Mouse (Mus musculus): ENCODE measurements around the gene Hmga1b. TPM values are rescaled to one million over a fixed set of nuclear protein-coding genes. Genes with fewer than 3 reads are reported as not detected.

Gene Hmga1b
- polyA plus RNA-seq, 1 experiment from 2014 or later, result 5.4 TPM

Other genes with a start within 250 kb of the Hmga1b start
- 1.2 and 1.9 TPM in 2 replicates for gene Gcgr, start 232.1 kb upstream of the Hmga1b start, polyA plus RNA-seq (2014; fragmentation: Nextera tagmentation; extraction: Ambion mirVana)
- gene Mcrip1, start 213.1 kb upstream of the Hmga1b start, polyA plus RNA-seq (2014; fragmentation: Nextera tagmentation; extraction: Ambion mirVana), result 229 and 239 TPM in 2 replicates
- not detected in 2 replicates for gene Ppp1r27, start 211.7 kb upstream of the Hmga1b start, polyA plus RNA-seq (2014; fragmentation: Nextera tagmentation; extraction: Ambion mirVana)
- 768 and 850 TPM in 2 replicates for gene P4hb, start 189.5 kb upstream of the Hmga1b start, polyA plus RNA-seq (2014; fragmentation: Nextera tagmentation; extraction: Ambion mirVana)
- gene Arhgdia, start 181.2 kb upstream of the Hmga1b start, polyA plus RNA-seq (2014; fragmentation: Nextera tagmentation; extraction: Ambion mirVana), result 575 and 578 TPM in 2 replicates
- gene Alyref, start 164.4 kb upstream of the Hmga1b start, polyA plus RNA-seq (2014; fragmentation: Nextera tagmentation; extraction: Ambion mirVana), result 314 and 411 TPM in 2 replicates
- 234 and 267 TPM in 2 replicates for gene Anapc11, start 164.4 kb upstream of the Hmga1b start, polyA plus RNA-seq (2014; fragmentation: Nextera tagmentation; extraction: Ambion mirVana)
- 13.0 and 13.7 TPM in 2 replicates for gene Npb, start 154.3 kb upstream of the Hmga1b start, polyA plus RNA-seq (2014; fragmentation: Nextera tagmentation; extraction: Ambion mirVana)
- gene Pcyt2, start 144.9 kb upstream of the Hmga1b start, polyA plus RNA-seq (2014; fragmentation: Nextera tagmentation; extraction: Ambion mirVana), result 119 and 135 TPM in 2 replicates
- 31.1 and 36.1 TPM in 2 replicates for gene Sirt7, start 137.6 kb upstream of the Hmga1b start, polyA plus RNA-seq (2014; fragmentation: Nextera tagmentation; extraction: Ambion mirVana)
- gene Mafg, start 129.2 kb upstream of the Hmga1b start, polyA plus RNA-seq (2014; fragmentation: Nextera tagmentation; extraction: Ambion mirVana), result 21.2 and 25.0 TPM in 2 replicates
- gene Pycr1, start 119.0 kb upstream of the Hmga1b start, polyA plus RNA-seq (2014; fragmentation: Nextera tagmentation; extraction: Ambion mirVana), result 28.1 and 28.6 TPM in 2 replicates
- not detected in 2 replicates for gene Myadml2, start 114.6 kb upstream of the Hmga1b start, polyA plus RNA-seq (2014; fragmentation: Nextera tagmentation; extraction: Ambion mirVana)
- 14.0 and 14.2 TPM in 2 replicates for gene Notum, start 101.6 kb upstream of the Hmga1b start, polyA plus RNA-seq (2014; fragmentation: Nextera tagmentation; extraction: Ambion mirVana)
- 115 and 116 TPM in 2 replicates for gene Aspscr1, start 89.8 kb upstream of the Hmga1b start, polyA plus RNA-seq (2014; fragmentation: Nextera tagmentation; extraction: Ambion mirVana)
- gene Cenpx, start 49.1 kb upstream of the Hmga1b start, polyA plus RNA-seq (2014; fragmentation: Nextera tagmentation; extraction: Ambion mirVana), result 152 and 165 TPM in 2 replicates
- gene Lrrc45, start 48.9 kb upstream of the Hmga1b start, polyA plus RNA-seq (2014; fragmentation: Nextera tagmentation; extraction: Ambion mirVana), result 48.6 and 55.2 TPM in 2 replicates
- 11.1 and 11.7 TPM in 2 replicates for gene Rac3, start 41.3 kb upstream of the Hmga1b start, polyA plus RNA-seq (2014; fragmentation: Nextera tagmentation; extraction: Ambion mirVana)
- 33.2 TPM in 2 replicates for gene Dcxr, start 35.5 kb upstream of the Hmga1b start, polyA plus RNA-seq (2014; fragmentation: Nextera tagmentation; extraction: Ambion mirVana)
- 36.9 and 46.6 TPM in 2 replicates for gene Cbr2, start 30.7 kb upstream of the Hmga1b start, polyA plus RNA-seq (2014; fragmentation: Nextera tagmentation; extraction: Ambion mirVana)
- gene Rfng, start 21.4 kb downstream of the Hmga1b start, polyA plus RNA-seq (2014; fragmentation: Nextera tagmentation; extraction: Ambion mirVana), result 27.8 and 29.5 TPM in 2 replicates
- gene Gps1, start 21.5 kb downstream of the Hmga1b start, polyA plus RNA-seq (2014; fragmentation: Nextera tagmentation; extraction: Ambion mirVana), result 218 and 224 TPM in 2 replicates
- gene Dus1l, start 33.6 kb downstream of the Hmga1b start, polyA plus RNA-seq (2014; fragmentation: Nextera tagmentation; extraction: Ambion mirVana), result 59.7 and 66.9 TPM in 2 replicates
- 69.0 and 70.9 TPM in 2 replicates for gene Fasn, start 61.8 kb downstream of the Hmga1b start, polyA plus RNA-seq (2014; fragmentation: Nextera tagmentation; extraction: Ambion mirVana)
- 5.6 and 6.5 TPM in 2 replicates for gene Ccdc57, start 170.1 kb downstream of the Hmga1b start, polyA plus RNA-seq (2014; fragmentation: Nextera tagmentation; extraction: Ambion mirVana)
- 24.1 and 32.9 TPM in 2 replicates for gene Slc16a3, start 185.7 kb downstream of the Hmga1b start, polyA plus RNA-seq (2014; fragmentation: Nextera tagmentation; extraction: Ambion mirVana)
- 70.4 and 70.6 TPM in 2 replicates for gene Csnk1d, start 228.5 kb downstream of the Hmga1b start, polyA plus RNA-seq (2014; fragmentation: Nextera tagmentation; extraction: Ambion mirVana)